Mouse (Mus musculus): ENCODE data around the gene Moap1. TPM values are rescaled to one million over a fixed set of nuclear protein-coding genes. Genes with fewer than 3 reads are reported as not detected.

Moap1 gene
- total RNA-seq, 2 experiments from 2014 or later: 28.9 to 30.6 TPM

DNA sequence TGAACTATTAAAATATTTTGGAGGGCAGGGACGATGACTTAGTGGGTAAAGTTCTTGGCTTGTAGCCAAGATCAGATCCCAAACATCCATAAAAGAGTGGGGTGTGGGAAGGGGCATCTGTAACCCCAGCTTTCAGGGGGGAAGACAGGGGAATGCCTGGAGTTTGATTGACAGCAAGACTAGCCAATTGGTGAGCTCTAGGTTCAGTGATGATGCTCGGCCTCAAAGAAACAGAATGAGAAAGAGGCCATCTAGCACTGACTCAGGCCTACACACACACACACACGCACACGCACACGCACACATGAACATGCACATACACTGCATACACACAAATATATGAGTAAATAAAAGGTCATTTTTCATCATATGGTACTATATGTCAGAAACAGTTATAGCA lies 33.6 kb downstream of the Moap1 start:
- intact Hi-C loops (cut with DNase I): no loop called here

DNA sequence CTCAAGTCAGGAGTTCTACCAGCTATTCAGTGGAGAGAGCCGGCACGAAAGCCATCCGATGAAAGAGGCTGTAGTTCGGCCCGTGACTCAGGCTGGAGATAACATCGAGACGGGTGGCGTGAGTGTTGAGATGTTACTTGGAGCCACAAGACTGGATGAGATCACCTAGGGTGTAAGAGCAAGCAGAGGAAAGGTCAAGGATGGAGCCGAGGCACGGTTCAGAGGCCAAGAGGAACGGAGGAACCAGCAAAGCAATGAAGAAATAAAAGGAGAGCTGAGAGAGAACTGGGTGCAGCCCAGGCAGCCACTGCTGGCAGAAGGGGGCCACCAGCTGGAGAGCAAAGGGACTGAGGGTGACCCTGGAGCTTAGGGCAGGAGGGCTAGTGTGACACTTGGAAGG lies 35.2 kb downstream of the Moap1 start:
- no peak for DNase-seq (ENCODE audit: low spot score in 2 of 2)
- intact Hi-C loops (cut with DNase I): no loop called here

More for the DNA sequence above, 33.6 kb downstream of the Moap1 start:
- no peak for DNase-seq (ENCODE audit: low spot score in 2 of 2)

DNA sequence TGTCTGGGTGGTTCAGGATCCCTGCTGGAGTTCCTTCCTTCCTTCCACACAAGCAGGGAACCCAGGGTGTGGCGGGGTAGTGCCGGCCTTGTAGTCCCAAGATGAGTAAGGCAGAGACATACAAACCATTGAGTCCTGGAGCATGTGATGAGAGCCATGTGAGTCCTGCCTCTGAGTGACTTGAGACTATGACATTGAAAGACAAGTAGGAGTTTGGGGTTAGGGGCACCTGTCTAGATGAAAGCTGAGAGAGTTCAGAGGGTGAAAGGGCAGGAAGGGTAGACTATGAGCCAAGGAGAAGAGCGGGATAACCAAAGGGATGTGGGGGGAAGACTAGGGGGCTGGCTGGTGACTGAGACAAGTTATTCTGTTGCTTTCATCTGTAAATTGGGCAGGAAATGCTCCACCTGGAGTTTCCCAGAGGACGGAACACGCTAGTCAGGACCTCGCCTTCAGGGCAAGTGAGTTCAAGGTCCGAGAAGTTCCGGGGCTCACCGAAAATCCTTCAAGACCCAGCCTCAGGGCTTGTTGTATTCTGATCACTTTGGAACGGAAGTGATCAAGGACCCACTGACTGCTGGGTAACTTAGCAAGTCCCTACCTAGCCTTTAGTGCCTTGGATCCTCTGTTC lies 36.5 kb downstream of the Moap1 start:
- no peak for DNase-seq (ENCODE audit: low spot score in 2 of 2)
- intact Hi-C loops (cut with DNase I): no loop called here

DNA sequence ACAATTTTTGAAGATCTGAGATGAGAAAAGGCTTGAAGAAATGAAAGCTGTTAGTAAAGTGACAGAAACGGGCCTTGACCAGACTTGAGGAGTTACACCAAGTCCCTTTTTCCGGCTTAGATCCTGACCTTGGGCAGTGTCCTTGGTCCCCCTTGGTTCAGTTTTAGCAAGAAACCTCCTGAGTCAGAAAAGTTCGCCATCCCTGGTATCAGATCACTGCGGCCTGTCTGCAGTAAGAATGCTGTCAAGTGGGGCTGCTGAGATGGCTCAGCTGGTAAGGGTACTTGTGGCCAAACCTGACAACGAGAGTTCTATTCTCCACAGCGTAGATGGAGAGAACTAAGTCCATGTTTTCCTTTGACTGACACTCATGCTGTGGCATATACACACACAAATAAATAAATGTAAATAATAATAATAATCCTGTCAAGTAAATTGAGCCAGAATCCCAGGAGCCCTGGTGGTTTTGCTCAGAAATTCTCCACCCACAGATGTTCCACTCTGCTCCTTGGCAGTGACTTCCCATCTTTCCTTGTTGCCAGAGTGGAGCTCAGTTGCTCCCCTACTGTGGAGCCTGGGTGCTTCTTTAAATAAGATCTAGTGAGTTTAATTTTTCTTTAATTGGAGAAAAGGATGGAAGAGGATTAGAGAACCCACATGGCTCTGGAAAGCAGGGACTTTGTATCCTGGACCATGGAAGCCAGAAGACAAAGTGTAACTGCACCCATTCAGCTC lies 37.4 kb downstream of the Moap1 start:
- no peak for DNase-seq (ENCODE audit: low spot score in 2 of 2)
- intact Hi-C loops (cut with DNase I): no loop called here

DNA sequence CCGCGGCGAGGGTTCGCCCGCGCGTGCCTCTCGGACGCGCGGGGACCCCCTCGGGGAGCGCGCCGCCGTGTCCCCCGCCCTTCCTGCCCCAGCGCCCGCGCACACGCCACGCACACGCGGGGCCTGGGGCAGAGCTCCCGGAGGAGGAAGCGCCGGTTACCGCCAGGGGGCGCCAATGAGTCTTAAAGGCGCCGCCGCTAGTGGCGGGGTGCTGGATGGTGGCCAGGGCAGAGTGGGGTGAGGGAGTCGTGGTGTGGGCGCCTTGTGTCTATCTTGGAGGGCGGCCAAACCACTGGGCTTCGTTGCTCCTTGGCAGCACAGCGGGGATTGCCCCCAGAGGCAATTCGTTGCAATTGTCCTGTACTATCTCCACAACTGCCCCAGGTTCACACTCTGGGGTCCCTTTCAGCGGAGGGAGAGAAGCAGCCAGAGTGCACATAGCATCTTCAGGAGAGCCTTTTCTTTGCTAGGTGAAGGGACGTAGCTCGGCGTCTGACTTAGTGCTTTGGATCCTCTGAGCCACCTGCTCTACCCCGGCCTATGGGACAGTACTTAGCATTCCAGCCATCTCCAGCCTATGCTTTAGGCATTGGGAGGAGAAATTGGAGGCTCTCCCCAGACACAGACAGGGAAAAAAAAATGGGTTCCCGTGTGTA lies 38.1 kb downstream of the Moap1 start:
- intact Hi-C loops (cut with DNase I): no loop called here

DNA sequence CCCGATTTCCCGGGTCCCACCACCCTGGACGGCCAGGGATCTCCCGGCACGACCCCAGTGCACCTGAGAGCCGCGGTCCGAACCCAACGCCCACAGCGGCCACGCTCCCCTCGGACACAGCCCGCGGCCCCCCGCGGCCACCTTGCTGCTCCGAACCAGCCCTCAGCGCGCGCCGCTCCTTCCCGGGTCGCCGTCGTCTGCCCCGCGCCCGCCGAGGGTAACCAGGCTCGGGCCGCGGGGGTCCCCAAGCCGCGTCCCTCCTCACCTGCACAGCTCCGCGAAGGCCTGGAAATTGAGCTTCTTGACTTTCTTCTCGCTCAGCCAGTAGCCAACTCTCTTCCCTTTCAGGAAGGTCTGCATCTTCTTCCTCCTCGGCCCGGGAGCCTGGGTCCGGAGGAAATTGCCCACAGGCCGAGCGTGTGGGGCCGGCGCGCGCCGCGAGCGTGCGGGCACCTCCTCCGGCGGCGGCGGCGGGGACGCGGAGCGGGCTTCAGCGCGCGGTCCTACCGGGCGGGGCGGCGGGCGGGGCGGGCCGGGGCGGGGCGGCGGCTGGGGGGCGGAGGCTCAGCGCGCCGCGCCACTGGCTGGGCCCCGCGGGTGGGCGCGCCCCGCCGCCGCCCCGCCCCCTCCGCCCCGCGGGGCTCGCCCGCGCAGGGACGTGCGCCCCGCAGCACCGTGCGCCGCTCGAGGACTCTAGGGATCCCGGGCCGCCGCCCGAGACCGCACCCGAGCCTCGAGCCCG lies 38.8 kb downstream of the Moap1 start, which contains the start of gene Itpk1:
TSS of gene Itpk1 (minus strand) at position 474 of the 742 bp plus-strand sequence.
- DNase-seq (ENCODE audit: low spot score in 2 of 2): peak in 1 of 2 experiments; percentile 57
- intact Hi-C loops (cut with DNase I): loop anchor here (5.0 kb wide), 1 partner anchor 72 kb away; no protein-coding TSS in a partner anchor

More for the DNA sequence above, 38.1 kb downstream of the Moap1 start:
- DNase-seq (ENCODE audit: low spot score in 2 of 2): peak; percentile 90 to 91

DNA sequence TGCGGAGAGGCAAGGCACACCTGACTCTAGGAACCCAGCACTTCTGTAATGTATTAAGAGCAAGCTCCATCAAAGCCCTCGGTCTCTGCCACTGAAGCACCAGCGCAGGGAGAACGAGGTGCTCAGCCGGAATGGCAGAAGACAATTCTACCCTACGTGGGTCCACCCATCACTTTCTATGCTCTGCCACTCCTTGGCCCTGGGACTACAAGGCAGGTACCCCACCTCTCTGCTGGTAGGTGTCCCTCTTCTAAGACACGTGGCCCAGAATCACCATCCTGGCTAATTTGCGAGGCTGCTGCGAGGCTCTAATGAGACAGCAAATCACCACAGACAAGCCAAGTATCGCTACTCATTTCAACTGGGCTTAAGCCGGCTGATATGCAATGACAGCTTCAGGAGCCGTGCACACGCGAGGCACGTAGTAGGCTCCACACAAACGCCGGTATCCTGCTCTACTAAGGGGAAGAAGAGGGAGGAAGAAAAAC lies 39.5 kb downstream of the Moap1 start:
- DNase-seq (ENCODE audit: low spot score in 2 of 2): no peak

DNA sequence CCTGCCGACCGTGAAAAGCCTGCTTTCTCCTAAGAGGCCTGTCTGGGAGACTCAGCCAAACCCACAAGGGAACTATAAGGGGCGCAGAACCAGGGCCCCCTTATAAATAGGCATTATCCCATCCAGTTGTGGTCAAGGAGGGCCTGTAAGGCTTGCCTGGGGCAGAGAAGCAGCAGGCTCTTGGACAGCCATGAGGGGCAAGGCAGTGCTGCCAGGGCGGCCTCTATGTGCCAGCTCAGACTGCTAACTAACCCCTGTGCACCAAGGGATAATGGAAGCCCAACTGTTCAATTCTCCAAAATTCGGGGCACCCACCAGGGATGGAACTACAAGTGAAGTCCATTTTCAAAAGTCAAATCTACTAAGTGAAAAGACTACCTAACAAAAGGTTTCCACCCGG lies 40.0 kb downstream of the Moap1 start:
- DNase-seq (ENCODE audit: low spot score in 2 of 2): no peak
- intact Hi-C loops (cut with DNase I): loop anchor here (5.0 kb wide), 1 partner anchor 71 kb away; no protein-coding TSS in a partner anchor

More for the DNA sequence above, 39.5 kb downstream of the Moap1 start:
- intact Hi-C loops (cut with DNase I): loop anchor here (5.0 kb wide), 1 partner anchor 72 kb away; no protein-coding TSS in a partner anchor

DNA sequence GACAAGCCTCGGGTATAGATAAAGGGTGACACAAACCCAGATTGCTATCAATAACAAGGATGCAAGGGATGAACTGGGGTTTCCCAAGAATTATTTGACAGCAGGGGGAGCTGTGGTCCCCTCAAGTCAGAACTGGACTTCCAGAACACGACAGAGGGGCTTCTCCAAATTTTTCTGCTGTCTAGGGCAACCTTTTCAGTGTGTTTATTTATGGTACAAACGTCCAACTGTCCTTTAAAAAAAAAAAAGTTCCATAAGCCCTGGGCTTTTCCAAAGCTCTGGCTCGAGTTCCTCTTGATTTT lies 40.4 kb downstream of the Moap1 start:
- no peak for DNase-seq (ENCODE audit: low spot score in 2 of 2)
- intact Hi-C loops (cut with DNase I): loop anchor here (5.0 kb wide), 1 partner anchor 71 kb away; no protein-coding TSS in a partner anchor

DNA sequence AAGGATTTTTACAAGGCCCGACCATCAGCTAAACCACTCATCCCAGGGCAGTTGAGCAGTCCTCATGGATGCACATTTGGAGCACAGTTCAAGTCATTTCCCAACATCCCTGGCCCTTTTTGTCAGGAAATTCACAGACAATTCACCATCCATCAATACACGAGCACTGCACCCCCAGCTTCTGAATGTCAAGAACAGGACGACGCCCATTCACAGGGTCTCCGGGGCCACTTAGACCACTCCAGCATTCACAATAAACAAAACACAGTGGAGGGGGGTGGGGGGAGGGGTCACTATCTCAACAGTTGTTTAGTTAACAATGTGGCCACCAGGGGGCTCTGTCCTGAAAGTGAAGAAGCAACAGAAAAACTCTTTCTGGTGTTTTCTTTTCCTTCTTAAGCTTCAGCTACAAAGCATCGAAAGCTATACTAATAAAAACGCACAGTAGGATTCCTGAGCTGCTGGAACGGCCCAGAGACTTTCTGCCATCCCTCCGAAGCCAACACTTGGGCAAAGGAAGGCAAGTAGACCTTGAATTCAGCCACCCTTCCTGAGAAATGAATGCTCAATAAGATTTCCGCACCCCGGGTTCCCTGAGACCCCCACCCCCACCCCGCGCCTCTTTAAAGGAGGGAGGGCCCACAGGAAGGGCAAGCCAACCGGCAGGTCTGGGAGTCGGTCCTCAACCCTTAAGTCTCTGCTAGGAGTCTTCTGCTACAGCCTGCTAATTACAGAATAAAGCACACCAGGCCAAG lies 40.9 kb downstream of the Moap1 start:
- intact Hi-C loops (cut with DNase I): loop anchor here (5.0 kb wide), 1 partner anchor 70 kb away; no protein-coding TSS in a partner anchor
- peak; percentile 53 to 68 for DNase-seq (ENCODE audit: low spot score in 2 of 2)

DNA sequence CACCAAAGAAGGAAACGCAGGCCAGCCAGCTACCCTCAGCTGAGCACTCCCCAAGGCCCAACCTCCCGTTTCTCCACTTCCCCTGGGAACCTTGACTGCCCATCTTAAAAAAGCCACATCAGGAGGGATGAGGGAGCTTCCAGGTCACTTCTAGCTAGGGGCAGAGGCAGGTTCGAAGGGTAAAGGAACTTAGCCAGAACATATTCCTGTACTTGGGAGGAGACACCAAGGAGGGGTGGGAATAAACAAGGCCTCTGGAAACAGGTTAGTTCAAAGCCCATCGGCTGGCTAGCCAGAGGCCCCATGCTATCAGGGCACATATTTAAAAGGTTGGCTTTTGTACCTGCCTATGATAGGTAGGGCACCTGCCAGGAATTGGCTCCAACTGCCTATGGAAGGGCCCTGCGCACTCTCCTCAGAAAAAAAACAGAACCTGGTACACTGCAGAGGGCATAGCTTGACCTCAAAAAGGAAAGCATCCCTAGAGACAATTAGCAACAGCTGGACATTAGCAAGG lies 41.7 kb downstream of the Moap1 start:
- no peak for DNase-seq (ENCODE audit: low spot score in 2 of 2)
- intact Hi-C loops (cut with DNase I): loop anchor here (5.0 kb wide), 1 partner anchor 69 kb away; no protein-coding TSS in a partner anchor

DNA sequence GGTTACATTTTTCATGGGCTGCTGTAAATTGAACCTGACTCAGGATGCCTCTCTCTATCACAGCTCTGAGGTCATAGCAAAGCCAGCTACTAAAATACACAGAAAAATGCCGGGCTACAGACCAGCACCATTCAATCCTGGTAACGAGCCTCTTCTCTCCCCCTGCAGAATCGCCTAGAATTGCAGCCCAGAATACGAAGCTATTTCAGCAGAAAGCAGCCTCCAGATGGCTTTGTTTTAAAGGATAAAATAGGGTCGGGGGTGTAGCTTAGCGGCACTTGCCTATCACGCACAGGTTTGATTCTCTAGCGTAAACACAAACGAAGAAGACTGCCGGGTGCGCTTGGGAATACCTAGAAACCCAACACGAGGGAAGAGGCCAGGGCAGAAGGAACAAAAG lies 43.0 kb downstream of the Moap1 start:
- DNase-seq (ENCODE audit: low spot score in 2 of 2): no peak

DNA sequence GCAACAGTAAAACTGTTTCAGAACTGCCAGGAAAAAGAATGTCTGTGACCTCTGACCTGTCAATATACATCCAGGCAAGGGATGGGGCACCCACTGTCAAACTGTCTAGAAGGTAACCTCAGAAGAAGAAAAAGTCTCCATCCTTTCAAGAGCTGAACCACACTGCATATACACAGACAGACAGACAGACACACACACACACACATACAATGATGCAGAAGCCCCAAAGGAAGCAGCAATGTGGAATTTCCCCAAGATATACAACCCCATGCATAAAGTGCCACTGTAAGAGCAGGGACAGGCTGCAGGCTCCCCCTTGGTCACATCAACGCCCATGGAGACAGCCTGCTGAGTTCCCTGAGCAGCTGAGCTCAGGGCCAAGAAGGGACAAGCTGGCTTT lies 44.3 kb downstream of the Moap1 start:
- no peak for DNase-seq (ENCODE audit: low spot score in 2 of 2)
- intact Hi-C loops (cut with DNase I): loop anchor here (5.0 kb wide), 1 partner anchor 47 kb away; no protein-coding TSS in a partner anchor

More for the DNA sequence above, 43.0 kb downstream of the Moap1 start:
- intact Hi-C loops (cut with DNase I): loop anchor here (5.0 kb wide), 1 partner anchor 68 kb away; no protein-coding TSS in a partner anchor

DNA sequence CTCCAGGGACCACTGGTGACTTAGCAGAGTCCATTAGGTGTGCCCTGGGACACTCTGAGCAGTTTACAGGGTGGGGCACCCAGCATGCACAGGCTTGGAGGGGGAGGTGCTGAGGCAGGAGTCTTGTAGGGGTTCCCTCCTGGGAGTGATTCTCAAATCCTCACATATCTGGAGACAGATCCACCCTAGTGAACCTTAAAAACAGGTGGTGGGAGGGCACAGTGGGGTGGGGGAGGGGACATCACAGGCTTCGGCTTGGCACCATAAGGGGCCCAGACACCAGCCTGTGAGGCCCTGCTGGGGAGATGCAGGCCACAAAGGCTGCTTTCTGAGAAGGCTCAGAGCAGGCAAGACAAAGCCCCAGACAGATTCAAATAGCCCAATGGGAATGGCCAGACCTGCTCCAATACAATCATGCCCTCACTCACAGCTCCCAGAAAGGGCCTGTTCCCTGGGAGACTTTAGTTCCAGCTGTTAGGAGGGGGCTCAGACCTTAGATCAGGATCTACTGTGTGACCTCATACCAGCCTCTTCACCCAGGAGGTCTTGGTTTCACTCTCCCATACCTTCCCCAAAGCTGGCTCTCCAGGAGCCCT lies 45.3 kb downstream of the Moap1 start:
- intact Hi-C loops (cut with DNase I): loop anchor here (5.0 kb wide), 1 partner anchor 46 kb away; no protein-coding TSS in a partner anchor
- DNase-seq (ENCODE audit: low spot score in 2 of 2): no peak

DNA sequence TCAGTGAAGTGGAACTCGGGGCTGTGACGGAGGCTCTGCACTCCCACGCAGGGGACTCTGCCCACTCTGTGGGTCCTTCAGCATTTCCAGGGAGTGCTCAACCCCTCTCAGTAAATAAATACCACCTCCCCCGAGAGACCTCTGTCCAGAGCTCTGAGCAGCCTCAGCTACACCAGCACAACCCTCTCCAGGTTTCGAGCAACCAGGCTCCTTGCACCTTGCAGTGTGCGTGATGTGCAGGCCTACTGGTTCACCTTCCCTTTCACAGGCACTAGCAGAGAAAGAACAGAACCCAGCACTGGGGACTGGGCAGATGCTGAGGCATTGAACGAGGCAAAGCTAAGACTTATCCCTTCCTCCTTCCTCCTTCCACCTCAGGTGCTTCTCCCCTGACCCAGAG lies 46.1 kb downstream of the Moap1 start:
- intact Hi-C loops (cut with DNase I): loop anchor here (5.0 kb wide), 1 partner anchor 45 kb away; no protein-coding TSS in a partner anchor
- DNase-seq (ENCODE audit: low spot score in 2 of 2): no peak

DNA sequence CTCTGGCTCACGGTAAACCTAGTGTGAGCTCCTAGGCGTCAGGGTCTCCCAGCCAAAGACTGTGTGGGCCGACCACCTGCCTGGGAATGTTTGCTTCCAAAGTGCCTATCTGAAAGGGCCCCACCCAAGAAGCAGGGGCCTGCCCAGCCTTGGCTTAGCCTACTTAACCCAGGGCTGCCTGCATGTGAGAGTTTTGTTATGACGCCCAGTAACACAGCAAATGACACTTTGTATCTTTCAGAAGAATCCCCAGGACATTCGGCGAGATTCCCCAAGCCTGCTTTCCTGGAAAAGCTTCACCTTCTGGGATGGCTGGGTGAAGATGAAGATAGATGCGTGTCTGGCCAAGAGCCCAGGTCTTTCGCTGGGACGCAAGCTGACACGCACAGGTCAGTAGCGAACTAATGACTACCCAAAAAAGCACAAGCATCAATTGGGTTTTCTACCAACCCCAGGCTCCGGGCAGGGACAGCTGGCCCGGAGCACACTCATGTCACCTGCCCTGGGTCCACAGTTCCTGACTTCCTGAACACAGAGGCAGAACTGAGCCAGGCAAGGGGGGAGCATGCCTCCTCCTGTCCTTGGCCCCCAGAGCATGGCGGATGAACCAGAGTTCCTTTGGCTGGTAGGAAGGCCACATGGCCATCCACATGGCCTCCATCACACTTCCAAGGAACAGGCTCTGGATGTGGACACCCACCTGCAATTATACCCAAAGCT lies 46.7 kb downstream of the Moap1 start:
- intact Hi-C loops (cut with DNase I): loop anchor here (5.0 kb wide), 1 partner anchor 44 kb away; no protein-coding TSS in a partner anchor
- no peak for DNase-seq (ENCODE audit: low spot score in 2 of 2)
